In the genomic region with DNA sequence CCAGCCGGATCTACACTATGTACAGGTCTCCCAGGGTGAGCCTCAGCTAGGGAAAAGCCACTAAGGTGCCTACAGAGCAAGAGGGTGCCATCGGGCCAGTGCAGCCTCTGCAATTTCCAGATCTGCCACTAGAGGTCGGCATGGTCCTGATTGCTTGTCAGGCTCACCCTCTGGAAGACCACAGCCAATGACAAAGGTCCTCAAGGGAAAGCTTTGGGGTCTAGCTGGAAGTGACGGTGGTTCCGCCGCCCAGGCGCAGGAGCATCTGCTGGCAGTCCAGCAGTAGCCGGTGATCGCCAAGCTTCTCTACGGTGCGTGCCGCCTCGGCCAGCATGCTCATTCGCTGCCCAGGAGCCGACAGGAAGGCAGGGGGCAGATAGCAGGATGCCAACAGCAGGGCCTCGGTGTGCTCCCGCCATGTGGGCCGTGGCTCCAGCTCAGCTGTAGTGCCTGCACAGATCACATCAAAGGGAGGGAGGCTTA, we compare ENCODE assay signal across 8 mouse cellular contexts. TPM values are rescaled to one million over a fixed set of nuclear protein-coding genes. Genes with fewer than 3 reads are reported as not detected.
DNase-seq lines count a peak whose midpoint lies in the region; ATAC-seq and TF ChIP-seq lines count a peak whose summit lies in the region.

No protein-coding gene starts in this region.

- H3K4me1 ChIP-seq in lung, embryonic 14.5 days (ENCODE audit: insufficient read depth): no peaks in the 10 kb centered on the region
- no peaks in the 10 kb centered on the region for H3K4me1 ChIP-seq in thymus, adult 2 months (replicated peaks; ENCODE audit: control insufficient read depth, insufficient read depth, low read length)

- H3K4me3 ChIP-seq in lung, embryonic 14.5 days (ENCODE audit: low read depth, low read length): no peak overlapping the region
- no peak overlapping the region for H3K4me3 ChIP-seq in thymus, adult 2 months (ENCODE audit: control insufficient read depth, insufficient read depth, low read length)

- peak; percentile 51; the same call in 1 of the 2 replicates for TF ChIP-seq POLR2A in thymus, adult 2 months (IDR thresholded peaks at IDR 0.05; ENCODE audit: control insufficient read depth, extremely low read depth, insufficient read depth, low read length, poor library complexity)

- peak; percentile 64 for ATAC-seq in frontal cortex, adult (ENCODE audit: low TSS enrichment)
- peak; percentile 76 to 82 for ATAC-seq in hematopoietic stem cell, adult 5-6 weeks (replicated peaks in 1 of 2; ENCODE audit: insufficient read depth in 1 of 2, low FRiP score in 2 of 2, low TSS enrichment in 1 of 2, low read depth in 1 of 2, poor library complexity in 2 of 2, severe bottlenecking in 2 of 2)
- peak; percentile 65 for ATAC-seq in lung, embryonic 14.5 days (ENCODE audit: insufficient read depth)

- peaks cover 4% of the 10 kb centered on the region; the same call in 1 of the 2 replicates for H3K9me3 ChIP-seq in lung, embryonic 14.5 days (ENCODE audit: low read depth, low read length)

- DNase-seq in MN1 (ENCODE audit: low spot score): peak; percentile 97
- DNase-seq in cerebellum, adult 9-10 months: peak; percentile 96
- peak; percentile 89 to 94 for DNase-seq in layer of hippocampus, adult 8-10 months (ENCODE audit: low spot score in 2 of 2)
- peak; percentile 97 for DNase-seq in lung, embryonic 14.5 days
- DNase-seq in ovary, adult 18-20 months (ENCODE audit: low spot score): peak; percentile 65
- peak; percentile 94 for DNase-seq in thymus, adult 2 months

- no peaks in the 10 kb centered on the region for H3K27me3 ChIP-seq in lung, embryonic 14.5 days (ENCODE audit: insufficient read depth, low read length)
- H3K27me3 ChIP-seq in thymus, adult 2 months (ENCODE audit: control insufficient read depth, insufficient read depth, low read length): no peaks in the 10 kb centered on the region

- H3K36me3 ChIP-seq in lung, embryonic 14.5 days (ENCODE audit: insufficient read depth): peaks cover 95% of the 10 kb centered on the region
- peaks cover 54% of the 10 kb centered on the region for H3K36me3 ChIP-seq in thymus, adult 2 months (ENCODE audit: control insufficient read depth, insufficient read depth, low read length)

- WGBS in lung, embryonic 14.5 days: 11% methylated on average over 18 of the region's 18 CpGs
- 40% methylated on average over 18 of the region's 18 CpGs for WGBS in thymus, adult 2 months

- peak overlapping the region; percentile 50 for H3K27ac ChIP-seq in lung, embryonic 14.5 days (ENCODE audit: low read depth)
- no peak overlapping the region for H3K27ac ChIP-seq in thymus, adult 2 months (ENCODE audit: control insufficient read depth, insufficient read depth, low read length)

- TF ChIP-seq CTCF in lung, embryonic 14.5 days (IDR thresholded peaks at IDR 0.05; ENCODE audit: low read depth): peak; percentile 100
- peak; percentile 90 for TF ChIP-seq CTCF in thymus, adult 2 months (IDR thresholded peaks at IDR 0.05; ENCODE audit: borderline replicate concordance, control insufficient read depth, extremely low read depth, insufficient read depth, low read length, poor library complexity)

- H3K4me2 ChIP-seq in lung, embryonic 14.5 days: no peak overlapping the region

- H3K9ac ChIP-seq in lung, embryonic 14.5 days: no peak overlapping the region

RNA-seq across cellular contexts. Expression of gene Srebf1, which starts 22.6 kb away (rescaled TPM):
- 59.3 and 63.0 TPM in 2 replicates for total RNA-seq in hematopoietic stem cell, adult 5-6 weeks (2017)
- 100 to 1,000 TPM in 2 of 4 experiments, 10 to 100 TPM in 2; 84.3 to 119 (median 101) TPM for total RNA-seq in layer of hippocampus, adult 8-10 months (2022)
- polyA plus RNA-seq in lung, embryonic 14.5 days (2014; fragmentation: Nextera tagmentation; extraction: Ambion mirVana): 73.9 and 77.2 TPM in 2 replicates
- polyA plus RNA-seq in thymus, adult 2 months (2012; rRNA removed): 466 and 519 TPM in 2 replicates
